Mouse (Mus musculus): ENCODE results near the gene Brd1. TPM values are rescaled to one million over a fixed set of nuclear protein-coding genes. Genes with fewer than 3 reads are reported as not detected.
"Not testable (repeated sequence)": the region's sequence is repeated elsewhere in the genome, so short reads cannot be mapped to it uniquely, and the experiment has no call there.

Brd1 gene
- polyA plus RNA-seq, 1 experiment = 34.7 TPM

- Histone ChIP-seq H3K27ac (ENCODE audit: insufficient read depth, low read length) (no peak overlapping the region), H3K4me3 (ENCODE audit: insufficient read depth, low read length) (no peak overlapping the region), H3K4me1 (ENCODE audit: control insufficient read depth, insufficient read depth, low read length) (no peaks in the 10 kb centered on the region)
- no peak for TF ChIP-seq CTCF (IDR thresholded peaks at IDR 0.05; ENCODE audit: borderline replicate concordance, insufficient read depth, low read length)
- no peak for TF ChIP-seq POLR2A (IDR thresholded peaks at IDR 0.05; ENCODE audit: low read depth, low read length)
These were observed 24.2 kb downstream of the Brd1 start for GRCm38 (mm10) chr15:88709878-88710277.

- Histone ChIP-seq H3K27ac (ENCODE audit: insufficient read depth, low read length) (no peak overlapping the region), H3K4me3 (ENCODE audit: insufficient read depth, low read length) (no peak overlapping the region), H3K4me1 (ENCODE audit: control insufficient read depth, insufficient read depth, low read length) (no peaks in the 10 kb centered on the region)
- TF ChIP-seq CTCF (IDR thresholded peaks at IDR 0.05; ENCODE audit: borderline replicate concordance, insufficient read depth, low read length) (no peak), POLR2A (IDR thresholded peaks at IDR 0.05; ENCODE audit: low read depth, low read length) (no peak)
These were observed 25.1 kb downstream of the Brd1 start for GRCm38 (mm10) chr15:88708657-88709511.

DNA sequence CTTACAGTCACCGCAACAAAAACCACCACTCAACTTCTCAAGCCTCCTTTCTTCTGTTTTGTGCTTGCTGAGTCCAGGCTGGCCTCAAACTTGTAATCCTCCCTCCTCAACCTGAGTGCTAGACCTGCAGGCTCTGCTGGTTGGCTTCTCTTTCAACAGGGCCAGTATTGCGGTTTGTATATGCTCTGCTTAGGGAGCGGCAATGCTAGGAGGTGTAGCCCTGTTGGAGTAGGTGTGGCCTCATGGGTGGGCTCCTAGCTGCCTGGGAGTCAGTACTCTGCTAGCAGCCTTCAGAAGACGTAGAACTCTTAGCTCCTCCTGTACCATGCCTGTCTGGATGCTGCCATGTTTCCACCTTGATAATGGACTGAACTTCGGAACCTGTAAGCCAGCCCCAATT, 25.8 kb downstream of the Brd1 start:
- H3K4me1 ChIP-seq (ENCODE audit: control insufficient read depth, insufficient read depth, low read length) = no peaks in the 10 kb centered on the region
- no peak overlapping the region for H3K27ac ChIP-seq (ENCODE audit: insufficient read depth, low read length)
- no peak for TF ChIP-seq CTCF (IDR thresholded peaks at IDR 0.05; ENCODE audit: borderline replicate concordance, insufficient read depth, low read length)
- no peak for TF ChIP-seq POLR2A (IDR thresholded peaks at IDR 0.05; ENCODE audit: low read depth, low read length)
- H3K4me3 ChIP-seq (ENCODE audit: insufficient read depth, low read length) = no peak overlapping the region

DNA sequence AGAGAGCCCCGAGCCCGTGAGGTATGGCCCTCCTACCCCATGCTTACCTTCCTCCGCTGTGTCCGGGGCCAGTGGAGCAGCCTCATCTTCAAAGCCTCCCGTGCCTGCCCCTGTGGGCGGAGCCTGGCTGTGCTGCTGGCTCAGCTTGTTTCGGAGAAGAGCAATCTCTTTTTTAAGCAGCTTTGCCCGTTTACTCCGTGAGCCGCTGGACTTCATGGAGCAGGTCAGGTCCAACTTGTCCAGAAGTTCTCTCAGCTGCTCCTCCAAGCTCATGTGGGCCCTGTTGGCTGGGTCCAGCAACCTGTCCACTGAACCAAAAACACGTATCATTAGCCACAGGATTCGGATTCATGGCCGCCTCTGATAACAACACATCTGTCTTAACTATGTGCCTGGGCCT, 27.0 kb downstream of the Brd1 start:
- not testable (repeated sequence) for H3K4me3 ChIP-seq (ENCODE audit: insufficient read depth, low read length); H3K27ac ChIP-seq (ENCODE audit: insufficient read depth, low read length); H3K4me1 ChIP-seq (ENCODE audit: control insufficient read depth, insufficient read depth, low read length)

DNA sequence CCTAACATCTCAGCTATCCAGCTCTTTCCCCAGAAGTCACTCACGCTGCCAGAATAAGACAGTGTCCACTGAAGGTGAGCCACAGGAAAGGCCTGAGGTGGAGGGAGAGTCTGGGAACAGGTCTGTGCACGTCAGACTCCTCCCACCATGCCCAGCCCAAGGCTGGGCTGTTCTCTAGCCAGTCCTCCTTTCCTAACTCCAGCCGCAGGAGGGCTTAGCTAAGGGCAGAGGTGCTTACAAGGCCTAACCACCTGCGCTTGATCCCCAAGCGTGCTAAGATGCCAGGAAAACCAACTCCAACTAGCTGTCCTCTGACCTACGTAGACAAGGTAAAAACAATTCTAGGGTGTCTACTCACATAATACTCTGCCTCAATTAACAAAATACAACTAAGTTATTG, 27.7 kb downstream of the Brd1 start:
- H3K4me3 ChIP-seq (ENCODE audit: insufficient read depth, low read length) = no peak overlapping the region
- TF ChIP-seq POLR2A (IDR thresholded peaks at IDR 0.05; ENCODE audit: low read depth, low read length) = no peak
- no peak for TF ChIP-seq CTCF (IDR thresholded peaks at IDR 0.05; ENCODE audit: borderline replicate concordance, insufficient read depth, low read length)
- H3K27ac ChIP-seq (ENCODE audit: insufficient read depth, low read length) = no peak overlapping the region
- H3K4me1 ChIP-seq (ENCODE audit: control insufficient read depth, insufficient read depth, low read length) = no peaks in the 10 kb centered on the region

- no peaks in the 10 kb centered on the region for H3K4me1 ChIP-seq (ENCODE audit: control insufficient read depth, insufficient read depth, low read length)
- no peak overlapping the region for H3K27ac ChIP-seq (ENCODE audit: insufficient read depth, low read length)
- TF ChIP-seq POLR2A (IDR thresholded peaks at IDR 0.05; ENCODE audit: low read depth, low read length) = no peak
- no peak for TF ChIP-seq CTCF (IDR thresholded peaks at IDR 0.05; ENCODE audit: borderline replicate concordance, insufficient read depth, low read length)
- H3K4me3 ChIP-seq (ENCODE audit: insufficient read depth, low read length) = no peak overlapping the region
These were observed 29.7 kb downstream of the Brd1 start for GRCm38 (mm10) chr15:88704284-88704683.

- no peak for TF ChIP-seq POLR2A (IDR thresholded peaks at IDR 0.05; ENCODE audit: low read depth, low read length)
- no peak for TF ChIP-seq CTCF (IDR thresholded peaks at IDR 0.05; ENCODE audit: borderline replicate concordance, insufficient read depth, low read length)
- H3K27ac ChIP-seq (ENCODE audit: insufficient read depth, low read length) = no peak overlapping the region
- no peaks in the 10 kb centered on the region for H3K4me1 ChIP-seq (ENCODE audit: control insufficient read depth, insufficient read depth, low read length)
- no peak overlapping the region for H3K4me3 ChIP-seq (ENCODE audit: insufficient read depth, low read length)
These were observed 31.5 kb downstream of the Brd1 start for GRCm38 (mm10) chr15:88702501-88702900.

DNA sequence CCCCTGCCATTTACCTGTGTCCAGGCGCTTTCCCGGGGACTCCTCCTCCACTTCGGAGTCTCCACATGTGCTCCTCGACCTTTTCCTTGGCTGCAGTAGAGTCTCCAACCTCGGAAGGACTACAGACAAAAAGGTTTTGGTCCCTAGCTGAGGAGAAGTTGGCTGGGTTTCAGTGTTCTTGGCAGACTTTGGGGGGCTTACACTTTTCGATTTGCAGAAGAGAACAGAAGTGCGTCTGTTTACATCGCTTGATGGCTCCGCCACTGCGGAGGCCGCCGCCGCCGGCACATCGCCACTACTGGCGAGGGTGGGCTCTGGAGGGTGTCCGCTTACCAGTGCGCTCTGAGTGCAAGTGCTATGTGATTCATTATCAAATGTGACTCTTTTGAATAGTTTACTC, 33.3 kb downstream of the Brd1 start:
- no peak overlapping the region for H3K27ac ChIP-seq (ENCODE audit: insufficient read depth, low read length)
- no peak for TF ChIP-seq POLR2A (IDR thresholded peaks at IDR 0.05; ENCODE audit: low read depth, low read length)
- TF ChIP-seq CTCF (IDR thresholded peaks at IDR 0.05; ENCODE audit: borderline replicate concordance, insufficient read depth, low read length) = no peak

GRCm38 (mm10) chr15:88699508-88699907, 34.5 kb downstream of the Brd1 start:
- Histone ChIP-seq H3K4me1 (ENCODE audit: control insufficient read depth, insufficient read depth, low read length) (no peaks in the 10 kb centered on the region), H3K27ac (ENCODE audit: insufficient read depth, low read length) (no peak overlapping the region), H3K4me3 (ENCODE audit: insufficient read depth, low read length) (no peak overlapping the region)
- no peak for TF ChIP-seq POLR2A (IDR thresholded peaks at IDR 0.05; ENCODE audit: low read depth, low read length)

More for the DNA sequence above, 33.3 kb downstream of the Brd1 start:
- Histone ChIP-seq H3K4me3 (ENCODE audit: insufficient read depth, low read length) (no peak overlapping the region), H3K4me1 (ENCODE audit: control insufficient read depth, insufficient read depth, low read length) (no peaks in the 10 kb centered on the region)

- no peaks in the 10 kb centered on the region for H3K4me1 ChIP-seq (ENCODE audit: control insufficient read depth, insufficient read depth, low read length)
- TF ChIP-seq CTCF (IDR thresholded peaks at IDR 0.05; ENCODE audit: borderline replicate concordance, insufficient read depth, low read length) = no peak
- no peak for TF ChIP-seq POLR2A (IDR thresholded peaks at IDR 0.05; ENCODE audit: low read depth, low read length)
- H3K27ac ChIP-seq (ENCODE audit: insufficient read depth, low read length) = no peak overlapping the region
- no peak overlapping the region for H3K4me3 ChIP-seq (ENCODE audit: insufficient read depth, low read length)
These were observed 36.4 kb downstream of the Brd1 start for GRCm38 (mm10) chr15:88697586-88697985.

Measured in embryonic fibroblast, embryonic 13.5 days (primary cell).